Mouse (Mus musculus): Measurements from ENCODE around the gene Carmil3.

The Carmil3 gene

DNA sequence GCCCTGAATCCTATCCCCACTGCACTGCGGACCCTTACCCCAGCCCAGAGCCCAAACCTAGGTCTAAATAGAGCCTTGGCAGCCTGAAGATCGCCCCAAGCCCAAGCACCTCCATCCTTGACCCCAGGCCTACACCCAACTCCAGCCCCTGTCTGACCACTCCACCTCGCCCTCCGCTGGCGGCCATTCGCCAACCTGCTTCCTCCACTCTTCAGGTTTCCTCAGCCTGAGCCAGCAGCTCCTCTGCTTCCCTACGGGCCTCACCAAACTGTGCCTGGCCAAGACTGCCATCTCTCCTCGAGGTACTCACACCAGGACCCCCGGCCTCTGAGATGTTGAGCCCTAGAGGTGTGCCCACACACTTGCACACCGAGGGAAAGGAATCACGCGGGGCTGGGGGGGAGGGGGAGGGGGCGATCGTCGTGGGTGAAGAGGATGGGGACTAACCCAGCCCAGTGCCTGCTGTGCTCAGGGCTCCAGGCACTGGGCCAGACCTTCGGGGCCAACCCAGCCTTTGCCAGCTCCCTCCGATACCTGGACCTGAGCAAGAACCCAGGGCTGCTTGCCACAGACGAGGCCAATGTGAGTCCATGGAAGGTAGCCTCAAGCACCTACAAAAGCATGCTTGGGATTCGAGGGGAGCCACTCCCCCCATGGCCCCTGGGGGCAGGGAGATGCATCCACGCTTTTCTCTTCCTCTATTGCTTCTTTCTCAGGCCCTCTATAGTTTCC, 5.2 kb downstream of the Carmil3 start:
- peak; percentile 70 for DNase-seq

GRCm38 (mm10) chr14:55496761-55497448, 6.5 kb downstream of the Carmil3 start:
- peak; percentile 52 for DNase-seq

DNA sequence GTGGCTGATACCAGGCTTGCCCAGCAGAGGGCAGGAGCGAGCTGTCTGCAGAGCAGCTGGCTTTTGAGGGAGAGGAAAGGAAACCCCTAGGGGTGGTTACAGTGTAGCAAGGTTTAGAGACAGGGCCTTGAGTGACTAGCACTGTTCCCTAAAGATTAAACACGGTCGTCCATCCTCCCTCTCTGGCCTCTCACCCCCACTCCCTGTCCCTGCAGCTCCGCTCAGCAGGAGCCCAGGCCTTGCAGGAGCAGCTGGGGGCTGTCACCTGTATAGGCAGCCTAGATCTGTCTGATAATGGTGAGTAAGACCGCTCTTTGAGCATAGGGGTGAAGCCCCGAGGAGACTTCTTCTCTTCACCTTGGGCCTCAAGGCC, 7.0 kb downstream of the Carmil3 start:
- DNase-seq, result peak; percentile 82

GRCm38 (mm10) chr14:55505612-55506011, 15.2 kb downstream of the Carmil3 start:
- DNase-seq, result no peak

GRCm38 (mm10) chr14:55507801-55508200, 17.4 kb downstream of the Carmil3 start:
- no peak for DNase-seq

DNA sequence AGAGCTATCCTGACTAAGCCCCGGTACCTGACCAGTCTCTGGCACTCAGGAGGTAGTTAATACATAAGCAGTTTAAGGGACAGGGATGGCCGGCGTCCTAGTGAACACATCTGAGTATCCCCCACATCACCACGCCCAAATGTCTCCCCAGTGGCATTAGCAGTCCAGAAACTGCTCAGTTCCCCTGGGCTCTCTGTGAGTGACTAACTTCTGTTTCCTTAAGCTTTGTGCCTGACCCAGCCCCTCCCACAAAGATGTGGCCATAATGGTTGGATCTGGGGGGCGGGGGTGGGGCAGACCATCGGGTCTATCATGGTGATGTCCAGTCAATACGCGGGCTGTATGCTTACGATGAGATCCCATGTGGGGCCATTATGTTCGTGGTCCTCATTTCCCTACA, 19.1 kb downstream of the Carmil3 start:
- no peak for DNase-seq

GRCm38 (mm10) chr14:55510125-55510731, 19.8 kb downstream of the Carmil3 start, which contains the start of gene Cpne6:
Gene Cpne6, plus strand, starts transcription at chr14:55510445.
- no peak for DNase-seq

DNA sequence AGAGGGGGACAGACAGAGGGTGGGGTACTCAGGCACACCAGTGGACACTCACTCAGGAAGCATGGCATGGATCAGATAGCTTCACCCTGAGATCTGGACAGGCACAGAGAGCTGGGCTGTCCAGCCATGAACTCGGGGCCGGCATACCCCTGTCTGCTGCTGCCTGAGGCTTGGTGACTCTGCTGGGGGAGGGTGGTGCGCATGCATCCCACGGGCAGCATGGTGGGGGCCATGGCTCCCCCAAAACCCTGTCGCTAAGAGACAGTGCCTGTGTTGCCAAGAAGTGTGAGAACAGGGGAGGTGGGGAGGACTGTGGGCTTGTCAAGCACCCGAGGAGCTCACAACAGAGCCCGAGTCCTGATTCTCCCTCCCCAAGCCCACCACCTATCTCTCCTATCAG, 20.6 kb downstream of the Carmil3 start:
- DNase-seq, result no peak

DNA sequence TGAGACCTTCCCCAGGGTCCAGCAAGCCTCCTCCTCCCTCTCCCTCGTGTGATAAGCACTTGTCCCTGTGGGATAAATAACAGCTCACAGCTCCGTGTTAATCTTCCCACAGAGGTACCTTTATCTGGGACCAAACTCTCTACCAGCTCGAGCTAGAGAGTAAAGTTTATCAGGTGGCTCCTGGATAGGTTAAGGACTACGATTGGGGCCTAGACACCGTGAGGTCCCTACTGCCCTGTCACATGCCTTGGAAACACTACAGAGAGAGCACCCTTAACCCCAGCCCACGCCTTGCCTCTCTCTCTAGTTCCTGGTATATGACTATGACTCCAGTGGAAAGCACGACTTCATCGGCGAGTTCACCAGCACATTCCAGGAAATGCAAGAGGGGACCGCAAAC, 23.5 kb downstream of the Carmil3 start:
- DNase-seq, result no peak

GRCm38 (mm10) chr14:55515846-55516245, 25.4 kb downstream of the Carmil3 start:
- DNase-seq, result no peak

GRCm38 (mm10) chr14:55518897-55519296, 28.4 kb downstream of the Carmil3 start:
- DNase-seq, result no peak

DNA sequence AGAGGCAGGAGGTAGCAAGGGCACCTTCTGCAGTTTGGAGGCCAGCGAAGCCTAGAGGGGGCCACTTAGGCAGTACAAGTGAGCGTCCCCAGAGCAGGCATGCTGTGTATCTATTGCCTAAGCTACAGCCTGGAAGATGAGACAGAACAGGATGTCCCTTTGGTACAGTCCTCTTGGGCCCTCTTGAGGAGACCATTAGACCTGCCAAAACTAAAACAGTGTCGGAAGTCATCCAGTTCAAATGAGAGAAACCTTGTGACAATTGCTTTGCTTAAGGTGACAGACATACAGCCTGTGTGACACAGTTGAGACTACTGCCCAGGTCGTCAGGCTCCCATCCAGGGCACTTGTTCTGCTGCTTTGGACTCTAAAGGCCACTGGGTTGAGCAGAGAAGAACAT, 29.2 kb downstream of the Carmil3 start:
- DNase-seq, result no peak

GRCm38 (mm10) chr14:55520451-55521361, 30.3 kb downstream of the Carmil3 start:
- peak; percentile 76 for DNase-seq

- no peak for DNase-seq
Measured at GRCm38 (mm10) chr14:55524062-55524461, 33.6 kb downstream of the Carmil3 start.

DNA sequence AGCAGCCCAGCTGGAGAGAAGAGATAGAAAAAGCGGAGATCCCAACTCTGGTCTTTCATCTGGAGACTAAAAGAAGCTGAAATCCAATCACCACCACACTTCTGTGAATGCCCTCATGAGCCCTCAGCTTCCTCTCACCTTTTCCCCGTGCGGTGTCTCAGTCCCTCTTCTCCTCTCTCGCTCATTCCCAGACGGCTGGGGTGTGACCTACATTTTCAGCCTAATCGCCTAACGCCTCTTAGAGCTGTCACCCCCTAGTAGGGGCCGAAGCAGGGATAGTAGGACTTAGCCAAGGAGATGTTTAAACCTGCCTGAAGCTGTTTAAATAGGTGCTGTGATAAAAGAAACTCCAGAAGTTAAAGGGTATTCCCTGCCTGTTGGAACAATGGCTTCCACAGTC, 34.3 kb downstream of the Carmil3 start, which contains the start of gene Nrl:
Gene Nrl (minus strand): TSS at position 197 of the 400 bp plus-strand sequence.
- no peak for DNase-seq

DNA sequence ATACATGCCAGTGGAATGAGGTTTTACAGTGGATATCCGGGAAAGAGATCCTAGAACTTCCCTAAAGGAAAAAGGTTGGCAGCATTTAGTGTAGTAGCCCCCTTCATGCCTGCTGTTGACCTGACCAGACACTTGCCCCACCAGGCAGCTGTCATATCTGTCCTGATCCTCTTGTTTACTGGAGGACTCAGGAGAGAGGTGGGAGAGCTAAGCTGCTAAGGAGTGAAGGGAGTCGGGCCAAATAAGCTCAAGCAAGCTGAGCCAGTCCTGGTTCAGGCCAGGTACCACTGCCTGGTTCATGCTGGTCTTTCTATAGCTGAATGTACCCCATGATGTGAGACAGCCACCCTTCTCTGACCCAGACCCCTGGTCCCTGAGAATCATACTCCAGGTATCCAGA, 36.2 kb downstream of the Carmil3 start:
- DNase-seq, result no peak

GRCm38 (mm10) chr14:55527940-55528339, 37.5 kb downstream of the Carmil3 start:
- DNase-seq, result no peak

DNA sequence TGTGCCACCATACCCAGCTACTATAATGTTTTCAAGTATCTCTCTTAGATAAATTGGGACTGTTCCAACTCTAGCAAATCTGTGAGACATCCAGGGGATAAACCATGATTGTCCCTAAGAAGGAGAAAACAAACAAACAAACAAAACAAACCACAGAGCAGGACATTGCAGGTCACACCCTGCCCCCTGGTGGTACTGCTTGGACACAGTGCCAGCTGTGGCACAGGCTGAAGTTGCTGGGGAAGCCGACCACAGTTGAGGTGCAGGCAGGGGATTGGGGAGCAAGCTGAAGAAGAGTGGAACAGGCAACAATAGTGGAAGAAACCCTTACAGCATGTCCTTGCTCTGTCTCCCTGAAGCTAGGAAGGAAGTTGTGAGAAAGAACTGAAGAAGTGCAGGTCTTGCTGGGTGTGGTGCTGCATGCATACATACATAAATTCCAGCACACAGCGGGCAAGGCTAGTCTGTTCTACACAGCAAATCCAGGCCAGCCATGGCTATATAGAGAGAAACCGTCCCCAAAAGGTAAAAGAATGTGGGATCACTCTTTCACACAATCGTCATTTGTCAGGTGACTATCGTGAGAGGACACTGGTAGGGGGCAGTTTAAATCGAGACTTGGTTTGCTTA, 45.8 kb downstream of the Carmil3 start:
- DNase-seq, result no peak

DNA sequence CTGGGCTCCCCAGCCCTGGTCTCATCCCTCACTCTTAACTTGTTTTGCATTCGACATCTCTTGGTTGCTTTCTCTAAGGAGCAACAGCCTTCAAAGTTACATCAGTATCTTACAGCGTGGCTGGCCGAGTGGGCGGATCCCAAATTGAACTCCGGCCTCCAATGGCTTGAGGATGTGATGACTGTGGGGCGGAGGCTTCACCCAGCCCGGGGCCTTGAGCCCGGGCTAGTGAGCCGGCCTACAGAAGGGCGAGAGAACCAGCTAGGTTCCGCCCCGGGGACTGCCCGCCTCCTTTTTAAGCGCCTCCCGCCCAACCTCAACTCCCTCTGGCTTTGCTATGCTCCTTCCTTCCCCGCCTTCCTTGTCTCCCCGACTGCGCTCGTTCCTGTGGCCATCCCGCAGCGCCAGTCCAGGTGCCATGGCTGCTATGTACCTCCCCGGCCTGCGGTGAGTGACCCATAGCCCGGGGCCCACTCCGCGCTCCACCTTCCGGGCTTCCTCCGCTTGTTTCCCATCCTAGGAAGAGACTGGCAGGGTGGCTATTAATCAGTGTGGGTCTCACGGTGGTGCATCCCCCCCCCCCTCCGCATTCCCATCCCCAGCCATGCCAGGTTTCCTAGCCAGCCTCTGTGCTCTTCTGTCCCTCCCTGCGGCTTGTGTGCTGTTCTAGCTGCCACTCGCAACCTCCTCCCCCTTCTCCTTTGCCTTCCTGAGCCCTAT, 49.8 kb downstream of the Carmil3 start, which contains the start of gene Pck2:
Gene Pck2 (plus strand): TSS at position 200 of the 720 bp plus-strand sequence.
- peak; percentile 92 for DNase-seq

DNA sequence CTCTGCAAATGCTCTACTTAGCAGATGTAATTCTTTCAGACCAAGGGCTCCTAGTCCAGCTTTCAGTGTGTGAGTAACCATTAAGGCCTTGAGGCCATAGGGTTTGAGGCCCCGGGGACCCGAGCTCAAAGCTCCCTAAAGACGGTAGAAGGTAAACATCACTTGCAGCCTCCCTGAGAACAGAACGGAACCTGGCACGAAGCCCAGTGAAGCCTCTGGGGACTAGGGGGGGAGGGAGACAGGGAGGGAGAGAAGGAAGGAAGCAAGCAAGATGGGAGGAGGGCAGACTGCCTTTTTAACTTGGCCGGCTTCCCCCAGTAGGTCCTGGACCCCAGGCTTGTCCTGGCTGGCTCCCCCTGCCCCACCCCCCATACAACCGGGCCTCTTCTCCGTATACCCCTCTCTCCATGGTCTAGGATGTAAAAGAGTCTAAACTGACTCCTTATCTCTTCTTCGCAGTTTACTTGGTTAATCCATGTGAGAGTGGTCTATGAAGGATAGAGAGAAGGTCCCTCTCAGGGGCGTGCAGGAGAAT, 50.4 kb downstream of the Carmil3 start:
- DNase-seq, result peak; percentile 87

DNA sequence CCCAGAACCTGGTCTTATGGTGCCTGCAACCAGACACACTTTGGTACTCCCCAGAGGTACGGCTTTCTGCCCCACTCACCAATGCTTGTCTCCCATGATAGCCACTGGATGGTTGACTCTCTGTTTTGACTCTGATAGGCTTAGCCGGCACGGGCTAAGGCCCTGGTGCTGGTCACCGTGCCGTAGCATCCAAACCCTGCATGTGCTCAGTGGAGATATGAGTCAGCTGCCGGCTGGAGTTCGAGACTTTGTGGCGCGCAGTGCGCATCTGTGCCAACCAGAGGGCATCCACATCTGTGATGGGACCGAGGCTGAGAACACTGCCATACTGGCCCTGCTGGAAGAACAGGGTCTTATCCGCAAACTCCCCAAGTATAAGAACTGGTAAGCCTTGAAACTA, 51.8 kb downstream of the Carmil3 start:
- DNase-seq, result no peak
